In genomic region chr15:91171332-91171731, GRCm38 (mm10) we compare ENCODE assay signal across 22 mouse cellular contexts. TPM values are rescaled to one million over a fixed set of nuclear protein-coding genes. Genes with fewer than 3 reads are reported as not detected.
A peak's percentile ranks its signal among the peaks of the same experiment; 100 is the strongest.
DNase-seq lines count a peak whose midpoint lies in the region; ATAC-seq and TF ChIP-seq lines count a peak whose summit lies in the region.
"Had no signal": no experiment of that assay in that cellular context is flagged by ENCODE, and none has a peak within 500 bp of the region (broad histone marks: within the 10 kb centered on the region; RNA-seq: fewer than 3 reads in every experiment).

No protein-coding gene starts in this region.

- TF ChIP-seq CTCF in hindbrain, postnatal 0 days (IDR thresholded peaks at IDR 0.05; ENCODE audit: low read depth) = no peak
- no peak for TF ChIP-seq CTCF in bone marrow, adult 2 months (IDR thresholded peaks at IDR 0.05; ENCODE audit: control insufficient read depth, insufficient read depth, low read length)
- TF ChIP-seq CTCF in brain, embryonic 14.5 days (IDR thresholded peaks at IDR 0.05; ENCODE audit: borderline replicate concordance, extremely low read depth, insufficient read depth, insufficient read length) = no peak
- no peak for TF ChIP-seq CTCF in cerebellum, adult 2 months (IDR thresholded peaks at IDR 0.05; ENCODE audit: borderline replicate concordance, insufficient read depth, low read depth, low read length)

- no peaks in the 10 kb centered on the region for H3K36me3 ChIP-seq in hindbrain, postnatal 0 days (ENCODE audit: insufficient read depth, low read length)
- H3K36me3 ChIP-seq in hindbrain, embryonic 13.5 days = no peaks in the 10 kb centered on the region
- no peaks in the 10 kb centered on the region for H3K36me3 ChIP-seq in forebrain, embryonic 13.5 days (ENCODE audit: poor library complexity, severe bottlenecking)
- H3K36me3 ChIP-seq: heart, embryonic 15.5 days; neural tube, embryonic 13.5 days had no signal

- intact Hi-C loops in heart, postnatal 10 days (cut with DNase I) = no loop called here

- H3K4me2 ChIP-seq in hindbrain, postnatal 0 days (ENCODE audit: low read depth, low read length) = no peak overlapping the region
- H3K4me2 ChIP-seq in hindbrain, embryonic 13.5 days = no peak overlapping the region
- H3K4me2 ChIP-seq in forebrain, embryonic 13.5 days = no peak overlapping the region
- H3K4me2 ChIP-seq: heart, embryonic 15.5 days; midbrain, embryonic 12.5 days; neural tube, embryonic 13.5 days had no signal

- H3K4me3 ChIP-seq in hindbrain, postnatal 0 days (ENCODE audit: low read length) = no peak overlapping the region
- no peak overlapping the region for H3K4me3 ChIP-seq in hindbrain, embryonic 13.5 days
- H3K4me3 ChIP-seq in bone marrow, adult 2 months (replicated peaks; ENCODE audit: control insufficient read depth, low read depth, low read length) = no peak overlapping the region
- no peak overlapping the region for H3K4me3 ChIP-seq in forebrain, embryonic 13.5 days
- H3K4me3 ChIP-seq in cerebellum, adult 2 months (replicated peaks; ENCODE audit: insufficient read depth, low read depth, low read length) = no peak overlapping the region
- H3K4me3 ChIP-seq: heart, embryonic 15.5 days; midbrain, embryonic 12.5 days; neural tube, embryonic 13.5 days had no signal

- no peak for TF ChIP-seq POLR2A in bone marrow, adult 2 months (IDR thresholded peaks at IDR 0.05; ENCODE audit: borderline replicate concordance, control insufficient read depth, low read depth, low read length)
- TF ChIP-seq POLR2A in brain, embryonic 14.5 days (IDR thresholded peaks at IDR 0.05; ENCODE audit: borderline replicate concordance, extremely low read depth, insufficient read depth, insufficient read length, poor library complexity, severe bottlenecking) = no peak
- TF ChIP-seq POLR2A in cerebellum, adult 2 months (IDR thresholded peaks at IDR 0.05; ENCODE audit: borderline replicate concordance, insufficient read depth, low read length) = no peak

- DNase-seq in hindbrain, postnatal 0 days (ENCODE audit: low spot score) = no peak
- DNase-seq in brain, embryonic 14.5 days (ENCODE audit: low read depth) = peak; percentile 69
- DNase-seq in heart, postnatal 10 days = no peak
- no peak for DNase-seq in cerebellum, adult 2 months
- no peak for DNase-seq in layer of hippocampus, postnatal 36 days
- DNase-seq: adrenal gland, postnatal 36 days; B cell, adult 2 months; gastrocnemius, postnatal 36 days; kidney, adult 9 months; kidney, postnatal 25 days; liver; lung, adult 2 months; right cerebral cortex, adult 18-20 months; thymus, postnatal 14 days had no signal

- H3K9ac ChIP-seq in hindbrain, postnatal 0 days (replicated peaks; ENCODE audit: low read length) = no peak overlapping the region
- H3K9ac ChIP-seq in hindbrain, embryonic 13.5 days = no peak overlapping the region
- no peak overlapping the region for H3K9ac ChIP-seq in forebrain, embryonic 13.5 days
- H3K9ac ChIP-seq: heart, embryonic 15.5 days; midbrain, embryonic 12.5 days; neural tube, embryonic 13.5 days had no signal

- H3K27ac ChIP-seq in hindbrain, postnatal 0 days = peak overlapping the region; percentile 42; the same call in 1 of the 2 replicates
- H3K27ac ChIP-seq in hindbrain, embryonic 13.5 days = no peak overlapping the region
- H3K27ac ChIP-seq in bone marrow, adult 2 months (ENCODE audit: control insufficient read depth, insufficient read depth, low read depth, low read length, poor library complexity) = peak overlapping the region; percentile 12; the same call in 1 of the 2 replicates
- H3K27ac ChIP-seq in forebrain, embryonic 13.5 days = peak overlapping the region; percentile 59
- no peak overlapping the region for H3K27ac ChIP-seq in cerebellum, adult 2 months (ENCODE audit: insufficient read depth, low read length)
- H3K27ac ChIP-seq: heart, embryonic 15.5 days; midbrain, embryonic 12.5 days; neural tube, embryonic 13.5 days had no signal

- no peak for ATAC-seq in hindbrain, postnatal 0 days
- no peak for ATAC-seq in hindbrain, embryonic 13.5 days (ENCODE audit: low FRiP score)
- peak; percentile 62 for ATAC-seq in forebrain, embryonic 13.5 days

- no peaks in the 10 kb centered on the region for H3K27me3 ChIP-seq in hindbrain, postnatal 0 days (ENCODE audit: insufficient read depth, low read length)
- no peaks in the 10 kb centered on the region for H3K27me3 ChIP-seq in hindbrain, embryonic 13.5 days
- H3K27me3 ChIP-seq in forebrain, embryonic 13.5 days = no peaks in the 10 kb centered on the region
- no peaks in the 10 kb centered on the region for H3K27me3 ChIP-seq in cerebellum, adult 2 months (ENCODE audit: control insufficient read depth, insufficient read depth, low read length)
- H3K27me3 ChIP-seq: heart, embryonic 15.5 days; midbrain, embryonic 12.5 days; neural tube, embryonic 13.5 days had no signal

- H3K9me3 ChIP-seq in hindbrain, postnatal 0 days (ENCODE audit: low read length) = no peaks in the 10 kb centered on the region
- no peaks in the 10 kb centered on the region for H3K9me3 ChIP-seq in hindbrain, embryonic 13.5 days
- H3K9me3 ChIP-seq in forebrain, embryonic 13.5 days (replicated peaks) = no peaks in the 10 kb centered on the region
- H3K9me3 ChIP-seq: heart, embryonic 15.5 days; midbrain, embryonic 12.5 days; neural tube, embryonic 13.5 days had no signal

- no peaks in the 10 kb centered on the region for H3K4me1 ChIP-seq in hindbrain, postnatal 0 days (ENCODE audit: insufficient read depth, low read length)
- H3K4me1 ChIP-seq in hindbrain, embryonic 13.5 days (replicated peaks) = peaks cover 3% of the 10 kb centered on the region; the same call in 1 of the 2 replicates
- peaks cover 4% of the 10 kb centered on the region for H3K4me1 ChIP-seq in bone marrow, adult 2 months (ENCODE audit: control insufficient read depth, insufficient read depth, low read length)
- peaks cover 18% of the 10 kb centered on the region for H3K4me1 ChIP-seq in forebrain, embryonic 13.5 days
- H3K4me1 ChIP-seq in cerebellum, adult 2 months (ENCODE audit: control insufficient read depth, insufficient read depth, low read length) = 0 out of 2 replicates have a peak, but pooled peaks cover 4% of the 10 kb centered on the region
- H3K4me1 ChIP-seq: heart, embryonic 15.5 days; neural tube, embryonic 13.5 days had no signal

- 79% methylated on average over 4 of the region's 4 CpGs for WGBS in hindbrain, postnatal 0 days
- WGBS in hindbrain, embryonic 13.5 days = 88% methylated on average over 4 of the region's 4 CpGs
- 70% methylated on average over 4 of the region's 4 CpGs for WGBS in bone marrow, adult 2 months
- WGBS in forebrain, embryonic 13.5 days = 73% methylated on average over 4 of the region's 4 CpGs
- 82% methylated on average over 4 of the region's 4 CpGs for WGBS in cerebellum, adult 2 months

RNA-seq across cellular contexts. Expression of gene Abcd2, which starts 20.3 kb away (rescaled TPM):
- total RNA-seq in hindbrain, postnatal 0 days (2014; rRNA removed) = 11.5 and 12.4 TPM in 2 replicates
- polyA plus RNA-seq in hindbrain, postnatal 0 days (2015; fragmentation: Nextera tagmentation; extraction: Ambion mirVana) = 11.2 and 12.7 TPM in 2 replicates
- 10.3 and 10.6 TPM in 2 replicates for polyA plus RNA-seq in hindbrain, embryonic 13.5 days (2015; fragmentation: Nextera tagmentation; extraction: Ambion mirVana)
- 7.1 and 15.0 TPM in 2 replicates for polyA plus RNA-seq in bone marrow, adult 2 months (2011; ENCODE audit: insufficient read depth, insufficient read length, low replicate concordance, missing spikeins)
- polyA plus RNA-seq in brain, embryonic 14.5 days (2012; rRNA removed) = 5.7 and 7.2 TPM in 2 replicates
- 28.2 and 30.8 TPM in 2 replicates for polyA plus RNA-seq in forebrain, embryonic 13.5 days (2015; fragmentation: Nextera tagmentation; extraction: Ambion mirVana)
- total RNA-seq in heart, postnatal 10 days (2021) = 1 to 10 TPM; 2.4 to 2.7 TPM
- polyA plus RNA-seq in cerebellum, adult 2 months (2012; rRNA removed) = 23.7 and 26.0 TPM in 2 replicates
- total RNA-seq in layer of hippocampus, postnatal 36 days (2021) = 10 to 100 TPM; 17.8 to 18.8 TPM

RNA-seq across cellular contexts. Expression of gene CN725425, which starts 28.0 kb away (rescaled TPM):
- not detected in 2 replicates for total RNA-seq in hindbrain, postnatal 0 days (2014; rRNA removed)
- polyA plus RNA-seq in hindbrain, postnatal 0 days (2015; fragmentation: Nextera tagmentation; extraction: Ambion mirVana) = 0.30 and 0.34 TPM in 2 replicates
- polyA plus RNA-seq in hindbrain, embryonic 13.5 days (2015; fragmentation: Nextera tagmentation; extraction: Ambion mirVana) = not detected in 2 replicates
- polyA plus RNA-seq in bone marrow, adult 2 months (2011; ENCODE audit: insufficient read depth, insufficient read length, low replicate concordance, missing spikeins) = not detected in 2 replicates
- polyA plus RNA-seq in brain, embryonic 14.5 days (2012; rRNA removed) = not detected in 2 replicates
- not detected in 2 replicates for polyA plus RNA-seq in forebrain, embryonic 13.5 days (2015; fragmentation: Nextera tagmentation; extraction: Ambion mirVana)
- not detected for total RNA-seq in heart, postnatal 10 days (2021)
- 0.15 and 0.17 TPM in 2 replicates for polyA plus RNA-seq in cerebellum, adult 2 months (2012; rRNA removed)
- total RNA-seq in layer of hippocampus, postnatal 36 days (2021) = under 1 TPM in 1 of 2 experiments, not detected in 1; 0.17 TPM
- total RNA-seq: adrenal gland, postnatal 36 days; gastrocnemius, postnatal 36 days; hematopoietic stem cell, adult 5-6 weeks had no signal
- polyA plus RNA-seq: heart, embryonic 15.5 days; lung, adult 2 months; midbrain, embryonic 12.5 days; neural tube, embryonic 13.5 days; stomach, postnatal 0 days had no signal

Comparison
In these comparisons a context has a peak if more than half of its experiments do, and no peak if none do; other contexts are left out.
1. H3K27ac ChIP-seq: peak in hindbrain, postnatal 0 days (single experiment), bone marrow, adult 2 months (single experiment) and forebrain, embryonic 13.5 days (single experiment); none in hindbrain, embryonic 13.5 days (single experiment) and cerebellum, adult 2 months (single experiment).